Mouse (Mus musculus): ENCODE measurements around the gene Krtap5-4. TPM values are rescaled to one million over a fixed set of nuclear protein-coding genes. Genes with fewer than 3 reads are reported as not detected.
"Not testable (repeated sequence)": the region's sequence is repeated elsewhere in the genome, so short reads cannot be mapped to it uniquely, and the experiment has no call there.

Gene Krtap5-4
- polyA plus RNA-seq (2015; fragmentation: Nextera tagmentation; extraction: Ambion mirVana), result not detected in 2 replicates

DNA sequence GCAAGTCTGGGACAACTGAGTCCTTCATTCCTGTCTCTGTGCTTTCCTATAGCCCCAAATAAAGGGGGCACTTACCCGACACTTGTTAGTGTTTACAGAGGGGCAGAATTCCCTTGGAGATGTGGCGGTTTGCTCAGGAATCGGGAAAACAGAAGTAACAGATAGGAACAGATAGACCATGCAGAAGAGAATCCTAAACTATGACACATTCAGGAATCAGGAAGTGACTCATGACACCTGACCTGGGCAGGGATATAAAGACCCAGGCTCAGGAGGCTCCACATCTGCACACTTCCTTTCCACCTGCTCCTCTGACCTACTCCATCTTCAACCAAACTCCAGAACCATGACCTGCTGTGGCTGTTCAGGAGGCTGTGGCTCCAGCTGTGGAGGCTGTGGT, at the start of gene Krtap5-4:
Krtap5-4 (plus strand) TSS at position 301 of the 400 bp plus-strand sequence.
- no peak within 1 kb of the TSS for H3K27ac ChIP-seq (replicated peaks)
- no peaks in the 10 kb centered on the region for H3K36me3 ChIP-seq (replicated peaks)
- H3K4me3 ChIP-seq (replicated peaks), result no peak within 1 kb of the TSS
- WGBS (ENCODE audit: insufficient replicate concordance), result 15% methylated on average over 3 of the region's 3 CpGs
- H3K9me3 ChIP-seq (replicated peaks), result no peaks in the 10 kb centered on the region
- H3K4me2 ChIP-seq, result no peak within 1 kb of the TSS
- no peak within 1 kb of the TSS for H3K9ac ChIP-seq
- peaks cover 22% of the 10 kb centered on the region for H3K27me3 ChIP-seq
- no peak for ATAC-seq (ENCODE audit: insufficient read depth)
- H3K4me1 ChIP-seq (replicated peaks), result no peaks in the 10 kb centered on the region

GRCm38 (mm10) chr7:142255517-142255916, 47.8 kb upstream of the Krtap5-4 start:
- H3K9ac ChIP-seq, result no peak overlapping the region

DNA sequence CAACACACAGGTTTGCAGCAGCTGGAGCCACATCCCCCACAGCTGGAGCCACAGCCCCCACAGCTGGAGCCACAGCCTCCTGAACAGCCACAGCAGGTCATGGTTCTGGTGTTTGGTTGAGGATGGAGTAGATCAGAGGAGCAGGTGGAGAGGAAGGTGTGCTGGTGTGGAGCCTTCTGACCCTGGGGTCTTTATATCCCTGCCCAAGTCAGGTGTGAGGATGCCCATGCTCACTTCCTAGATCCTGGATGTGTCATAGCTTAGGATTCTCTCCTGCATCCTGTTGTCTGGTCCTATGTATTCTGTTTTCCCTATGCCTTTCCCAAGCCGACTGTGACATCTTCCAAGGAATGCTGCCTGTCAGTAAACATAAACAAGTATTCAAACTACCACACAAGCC, 45.1 kb upstream of the Krtap5-4 start, which contains the start of gene Gm2431:
Gm2431 (minus strand) TSS at position 101 of the 400 bp plus-strand sequence.
- not testable (repeated sequence) for H3K4me2 ChIP-seq; H3K9me3 ChIP-seq (replicated peaks); H3K27me3 ChIP-seq; H3K4me1 ChIP-seq (replicated peaks); H3K36me3 ChIP-seq (replicated peaks); H3K27ac ChIP-seq (replicated peaks); H3K9ac ChIP-seq; ATAC-seq (ENCODE audit: insufficient read depth); H3K4me3 ChIP-seq (replicated peaks)
- WGBS (ENCODE audit: insufficient replicate concordance), result 32% methylated on average over 1 of the region's 1 CpGs

More at GRCm38 (mm10) chr7:142255517-142255916, 47.8 kb upstream of the Krtap5-4 start:
- Histone ChIP-seq H3K4me1 (replicated peaks) (no peaks in the 10 kb centered on the region), H3K27me3 (0 out of 2 replicates have a peak, but pooled peaks cover 3% of the 10 kb centered on the region), H3K9me3 (replicated peaks) (no peaks in the 10 kb centered on the region), H3K27ac (replicated peaks) (no peak overlapping the region), H3K4me2 (no peak overlapping the region), H3K36me3 (replicated peaks) (no peaks in the 10 kb centered on the region), H3K4me3 (replicated peaks) (no peak overlapping the region)
- no peak for ATAC-seq (ENCODE audit: insufficient read depth)
- 2% methylated on average over 2 of the region's 2 CpGs for WGBS (ENCODE audit: insufficient replicate concordance)

- not testable (repeated sequence) for H3K4me2 ChIP-seq; H3K9ac ChIP-seq; ATAC-seq (ENCODE audit: insufficient read depth); H3K4me3 ChIP-seq (replicated peaks); H3K27me3 ChIP-seq; H3K9me3 ChIP-seq (replicated peaks); H3K27ac ChIP-seq (replicated peaks); H3K36me3 ChIP-seq (replicated peaks); H3K4me1 ChIP-seq (replicated peaks)
Observed at GRCm38 (mm10) chr7:142274263-142274662, 29.1 kb upstream of the Krtap5-4 start, which contains the start of gene Gm4559. Gene Gm4559 (minus strand): TSS chr7:142274363.

- peaks cover 25% of the 10 kb centered on the region for H3K27me3 ChIP-seq
- H3K4me3 ChIP-seq (replicated peaks); H3K9ac ChIP-seq; H3K4me1 ChIP-seq (replicated peaks); H3K36me3 ChIP-seq (replicated peaks); H3K9me3 ChIP-seq (replicated peaks); H3K4me2 ChIP-seq; ATAC-seq (ENCODE audit: insufficient read depth); H3K27ac ChIP-seq (replicated peaks): not testable (repeated sequence)
- 0% methylated on average over 3 of the region's 3 CpGs for WGBS (ENCODE audit: insufficient replicate concordance)
Observed at GRCm38 (mm10) chr7:142278183-142278582, 25.2 kb upstream of the Krtap5-4 start.

- not testable (repeated sequence) for H3K27ac ChIP-seq (replicated peaks); H3K4me1 ChIP-seq (replicated peaks); H3K36me3 ChIP-seq (replicated peaks); H3K9ac ChIP-seq; ATAC-seq (ENCODE audit: insufficient read depth); H3K4me2 ChIP-seq; H3K4me3 ChIP-seq (replicated peaks); H3K9me3 ChIP-seq (replicated peaks)
- peaks cover 36% of the 10 kb centered on the region for H3K27me3 ChIP-seq
- 59% methylated on average over 1 of the region's 1 CpGs for WGBS (ENCODE audit: insufficient replicate concordance)
Observed at GRCm38 (mm10) chr7:142279291-142279690, 24.1 kb upstream of the Krtap5-4 start.

GRCm38 (mm10) chr7:142282847-142283246, 20.5 kb upstream of the Krtap5-4 start:
- H3K4me3 ChIP-seq (replicated peaks); H3K36me3 ChIP-seq (replicated peaks); ATAC-seq (ENCODE audit: insufficient read depth); H3K4me2 ChIP-seq; H3K9me3 ChIP-seq (replicated peaks); H3K4me1 ChIP-seq (replicated peaks); H3K27ac ChIP-seq (replicated peaks); H3K9ac ChIP-seq: not testable (repeated sequence)
- 40% methylated on average over 2 of the region's 2 CpGs for WGBS (ENCODE audit: insufficient replicate concordance)
- H3K27me3 ChIP-seq, result peaks cover 58% of the 10 kb centered on the region

DNA sequence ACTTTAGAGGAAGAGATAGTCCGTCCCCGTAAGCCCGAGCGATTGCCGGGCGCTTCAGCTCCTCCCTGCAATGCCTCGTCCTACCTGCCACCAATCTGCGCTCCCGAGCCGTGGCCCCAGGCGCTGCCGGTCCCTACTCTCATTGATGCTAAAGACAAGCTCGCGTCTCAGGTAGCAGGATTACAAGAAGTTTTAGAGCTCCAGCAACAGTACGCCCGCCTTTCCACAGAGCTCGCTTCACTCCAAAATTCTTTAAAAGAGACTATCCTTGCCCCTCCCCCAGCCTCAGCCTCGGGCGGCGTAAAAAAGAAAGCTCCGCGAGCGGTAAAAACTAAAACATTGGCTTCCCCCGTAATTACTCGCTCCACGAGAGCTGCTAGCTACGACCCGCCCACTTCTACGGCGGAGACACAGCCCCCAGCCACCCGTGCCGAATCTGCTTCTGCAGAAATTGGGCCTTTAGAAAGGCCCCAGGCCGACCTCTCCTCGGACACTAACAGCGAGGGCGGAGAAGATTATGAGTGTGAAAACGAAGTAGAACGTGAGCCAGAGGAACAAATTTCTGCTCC, 19.2 kb upstream of the Krtap5-4 start:
- Histone ChIP-seq H3K4me2 (peak overlapping the region; percentile 76), H3K36me3 (replicated peaks) (no peaks in the 10 kb centered on the region), H3K9ac (peak overlapping the region; percentile 41), H3K4me3 (replicated peaks) (peak overlapping the region; percentile 56), H3K9me3 (replicated peaks) (no peaks in the 10 kb centered on the region), H3K27me3 (peaks cover 58% of the 10 kb centered on the region), H3K27ac (replicated peaks) (no peak overlapping the region), H3K4me1 (replicated peaks) (0 out of 2 replicates have a peak, but pooled peaks cover 2% of the 10 kb centered on the region)
- WGBS (ENCODE audit: insufficient replicate concordance), result under 1% methylated on average over 38 of the region's 38 CpGs
- ATAC-seq (ENCODE audit: insufficient read depth), result no peak

GRCm38 (mm10) chr7:142284615-142285080, 18.7 kb upstream of the Krtap5-4 start:
- H3K27ac ChIP-seq (replicated peaks), result no peak overlapping the region
- peaks cover 58% of the 10 kb centered on the region for H3K27me3 ChIP-seq
- no peaks in the 10 kb centered on the region for H3K36me3 ChIP-seq (replicated peaks)
- under 1% methylated on average over 19 of the region's 19 CpGs for WGBS (ENCODE audit: insufficient replicate concordance)
- H3K4me2 ChIP-seq, result peak overlapping the region; percentile 76
- H3K4me1 ChIP-seq (replicated peaks), result 0 out of 2 replicates have a peak, but pooled peaks cover 2% of the 10 kb centered on the region
- peak overlapping the region; percentile 56 for H3K4me3 ChIP-seq (replicated peaks)
- peak overlapping the region; percentile 41 for H3K9ac ChIP-seq
- ATAC-seq (ENCODE audit: insufficient read depth), result no peak
- H3K9me3 ChIP-seq (replicated peaks), result no peaks in the 10 kb centered on the region

GRCm38 (mm10) chr7:142285130-142285835, 18.1 kb upstream of the Krtap5-4 start:
- Histone ChIP-seq H3K4me3 (replicated peaks) (no peak overlapping the region), H3K9ac (no peak overlapping the region), H3K27ac (replicated peaks) (no peak overlapping the region), H3K36me3 (replicated peaks) (no peaks in the 10 kb centered on the region), H3K4me2 (peak overlapping the region; percentile 76), H3K4me1 (replicated peaks) (0 out of 2 replicates have a peak, but pooled peaks cover 2% of the 10 kb centered on the region), H3K27me3 (peaks cover 52% of the 10 kb centered on the region), H3K9me3 (replicated peaks) (no peaks in the 10 kb centered on the region)
- no peak for ATAC-seq (ENCODE audit: insufficient read depth)
- 18% methylated on average over 23 of the region's 23 CpGs for WGBS (ENCODE audit: insufficient replicate concordance)

DNA sequence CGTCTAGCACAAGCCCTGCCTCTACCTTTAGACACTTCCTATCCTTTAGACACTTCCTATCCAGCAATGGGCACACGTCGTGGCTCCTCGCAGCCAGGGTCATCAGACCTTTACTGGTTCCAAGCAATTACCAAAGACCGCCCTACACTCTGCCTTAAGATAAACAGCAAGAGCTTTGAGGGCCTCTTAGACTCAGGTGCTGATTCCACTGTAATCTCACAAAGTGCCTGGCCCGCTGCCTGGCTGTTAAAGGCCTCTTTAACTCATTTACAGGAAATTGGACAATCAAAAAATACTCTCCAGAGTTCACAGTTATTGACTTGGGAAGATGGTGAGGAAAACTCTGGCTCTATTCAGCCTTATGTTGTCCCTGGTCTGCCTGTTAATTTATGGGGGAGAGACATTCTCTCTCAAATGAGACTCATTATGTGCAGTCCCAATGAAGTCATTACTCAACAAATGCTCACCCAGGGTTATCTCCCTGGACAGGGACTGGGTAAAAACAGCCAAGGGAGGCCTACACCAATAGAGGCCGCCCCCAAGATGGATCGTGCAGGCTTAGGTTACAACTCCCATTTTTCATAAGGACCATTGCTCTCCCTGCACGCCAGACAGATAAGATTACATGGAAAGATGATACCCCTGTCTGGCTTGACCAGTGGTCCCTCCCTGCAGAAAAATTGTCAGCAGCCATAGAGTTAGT, 17.3 kb upstream of the Krtap5-4 start:
- 55% methylated on average over 9 of the region's 9 CpGs for WGBS (ENCODE audit: insufficient replicate concordance)
- not testable (repeated sequence) for H3K27ac ChIP-seq (replicated peaks); H3K4me1 ChIP-seq (replicated peaks); H3K9me3 ChIP-seq (replicated peaks); H3K4me3 ChIP-seq (replicated peaks); H3K9ac ChIP-seq; H3K36me3 ChIP-seq (replicated peaks); ATAC-seq (ENCODE audit: insufficient read depth); H3K4me2 ChIP-seq
- H3K27me3 ChIP-seq, result peaks cover 52% of the 10 kb centered on the region

All from liver, embryonic 15.5 days (tissue).